Mouse (Mus musculus): Measurements from ENCODE around the gene Asf1a.
"Not testable (repeated sequence)": the region's sequence is repeated elsewhere in the genome, so short reads cannot be mapped to it uniquely, and the experiment has no call there.

Asf1a gene

DNA sequence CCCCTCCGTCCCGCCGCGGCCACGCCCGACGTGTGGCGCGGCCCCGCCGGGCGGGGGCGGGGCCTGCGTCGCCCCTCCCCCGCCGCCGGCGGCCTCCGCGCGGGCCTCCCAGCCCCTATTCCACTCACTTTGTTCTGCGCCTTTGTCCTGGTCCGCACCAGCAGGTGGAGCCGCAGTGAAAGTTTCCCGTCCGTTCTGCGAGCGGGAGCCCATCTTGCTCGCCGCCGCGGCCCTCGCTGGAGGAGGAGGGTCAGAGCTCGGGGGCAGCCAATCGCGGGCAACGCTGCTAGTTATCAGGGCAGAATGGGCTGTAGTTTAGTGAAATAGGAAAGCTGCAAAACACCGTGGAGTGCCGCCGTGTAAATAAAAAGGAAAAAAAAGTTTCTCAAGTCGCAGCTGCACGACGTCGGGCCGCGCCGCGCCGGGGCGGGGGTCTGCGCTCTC, at the start of gene Asf1a:
TSS of gene Asf1a (plus strand) at position 81 of the 444 bp plus-strand sequence.
- peak; percentile 91 for ATAC-seq (ENCODE audit: low TSS enrichment)

DNA sequence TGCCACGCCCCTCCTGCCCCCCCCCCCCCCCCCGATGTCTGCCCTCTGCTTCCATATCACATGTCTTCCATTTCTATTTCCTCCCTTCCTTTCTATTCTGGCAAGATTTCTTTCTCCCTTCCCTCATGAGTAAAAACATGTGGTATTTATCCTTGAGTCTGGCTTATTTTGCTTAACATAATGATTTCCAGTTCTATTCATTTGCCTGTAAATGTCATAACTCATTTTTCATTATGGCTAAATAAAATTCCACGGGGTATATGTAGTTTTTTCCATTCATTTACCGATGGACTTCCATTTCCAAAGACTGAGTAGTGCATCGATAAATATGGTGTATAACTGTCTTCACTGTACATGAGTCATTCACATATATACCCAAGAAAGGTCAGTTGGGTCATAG, 34.6 kb upstream of the Asf1a start:
- ATAC-seq (ENCODE audit: low TSS enrichment) = no peak

DNA sequence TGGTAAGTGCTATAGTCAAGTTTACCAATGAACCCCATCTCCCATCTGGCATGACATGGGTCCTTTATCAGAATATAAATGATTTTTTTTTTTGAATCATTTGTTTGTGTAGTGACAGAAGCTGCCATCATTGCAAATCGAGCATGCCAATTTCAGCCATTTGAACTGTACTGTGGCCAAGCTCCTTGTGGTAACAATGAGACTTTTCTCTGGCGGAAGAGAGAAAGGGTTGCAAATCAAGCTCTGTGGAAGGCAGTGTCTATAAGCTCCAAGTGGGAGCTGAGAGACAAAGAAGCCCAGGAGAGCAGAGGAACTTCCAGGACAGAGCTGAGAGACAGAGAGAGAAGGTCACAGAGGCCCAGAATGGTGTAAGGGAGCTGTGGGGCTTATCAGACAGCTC, 31.0 kb upstream of the Asf1a start:
- peak; percentile 69; the same call in 1 of the 2 replicates for ATAC-seq (ENCODE audit: low TSS enrichment)

DNA sequence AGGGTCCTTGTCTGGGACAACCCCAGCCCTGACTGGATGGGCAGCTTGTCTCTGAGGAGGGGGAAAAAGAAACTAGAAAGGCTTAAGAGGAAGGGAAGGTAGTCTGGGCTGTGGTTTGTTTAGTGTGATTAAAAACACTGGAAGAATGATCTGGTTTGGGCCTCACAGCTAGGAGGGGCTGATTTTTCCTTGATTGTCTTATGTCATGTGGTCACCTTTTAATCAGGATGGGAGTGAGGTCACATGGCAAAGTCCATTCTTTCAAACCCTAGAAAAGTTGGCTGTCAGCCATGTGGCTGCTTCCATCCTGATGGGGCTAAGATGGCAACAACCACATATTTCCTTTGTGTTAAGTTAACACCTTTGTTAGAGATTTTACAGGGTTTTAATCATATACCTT, 28.0 kb upstream of the Asf1a start:
- ATAC-seq (ENCODE audit: low TSS enrichment) = no peak

DNA sequence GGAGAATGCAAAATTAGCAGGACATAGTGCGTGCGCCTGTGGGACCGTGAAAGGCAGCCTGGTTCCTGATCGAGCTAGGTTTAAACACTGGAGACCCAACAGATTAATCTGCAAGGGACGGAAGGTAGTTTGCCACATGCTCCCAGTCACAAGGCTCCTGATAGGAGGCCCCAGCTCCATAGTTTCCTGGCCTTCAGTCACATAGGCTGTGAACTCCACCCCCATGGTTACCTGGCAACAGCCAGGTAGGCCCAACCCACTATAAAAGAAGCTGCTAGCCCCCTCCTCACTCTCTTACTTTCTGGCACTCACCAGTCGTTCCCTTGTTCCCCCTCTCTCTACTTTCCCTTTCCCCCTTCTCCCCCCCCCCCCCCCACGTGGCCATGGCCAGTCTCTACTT, 16.4 kb upstream of the Asf1a start:
- ATAC-seq (ENCODE audit: low TSS enrichment) = peak; percentile 21; the same call in 1 of the 2 replicates

DNA sequence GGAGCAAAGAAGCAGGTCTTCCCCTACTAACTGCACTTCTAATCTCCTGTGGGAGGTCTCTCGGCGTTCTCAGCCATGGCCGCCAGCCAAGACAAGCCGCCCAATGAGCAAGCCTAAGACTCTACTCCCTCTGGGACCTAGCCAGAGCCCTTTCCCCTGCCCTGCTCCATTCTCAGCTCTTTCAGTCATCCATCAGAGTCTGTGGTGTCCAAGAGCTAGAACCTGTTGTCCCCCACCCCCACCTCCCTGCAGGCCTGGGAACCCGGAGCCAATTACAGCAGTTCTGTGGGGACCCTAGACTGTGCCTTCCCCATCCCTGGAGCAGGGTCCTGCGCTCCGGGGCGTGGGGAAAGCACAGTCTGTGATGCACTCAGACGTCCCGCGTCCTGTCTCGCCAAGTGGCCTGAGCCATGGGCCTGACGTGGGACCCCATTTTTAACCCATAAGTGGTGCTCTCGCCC, 15.9 kb upstream of the Asf1a start:
- ATAC-seq (ENCODE audit: low TSS enrichment) = peak; percentile 81

DNA sequence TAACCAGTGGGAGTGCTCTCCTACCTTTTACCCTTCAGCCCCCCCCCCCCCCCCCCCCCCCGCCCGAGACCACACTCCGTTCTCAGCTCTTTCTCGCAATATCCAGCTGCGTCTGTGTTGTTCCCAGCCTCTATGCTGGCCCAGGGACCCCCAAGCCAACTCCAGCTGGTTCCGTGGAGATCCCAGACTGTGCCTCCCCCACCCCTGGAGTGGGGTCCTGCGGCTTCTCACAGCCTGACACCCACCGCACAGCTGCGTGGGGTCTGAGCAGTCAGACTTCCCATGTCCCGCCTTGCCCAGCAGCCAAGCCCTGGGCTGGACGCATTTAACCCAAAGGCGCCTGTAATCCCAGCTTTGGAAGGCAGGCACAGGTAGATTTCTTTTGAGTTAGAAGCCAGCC, 15.5 kb upstream of the Asf1a start:
- peak; percentile 22; the same call in 1 of the 2 replicates for ATAC-seq (ENCODE audit: low TSS enrichment)

DNA sequence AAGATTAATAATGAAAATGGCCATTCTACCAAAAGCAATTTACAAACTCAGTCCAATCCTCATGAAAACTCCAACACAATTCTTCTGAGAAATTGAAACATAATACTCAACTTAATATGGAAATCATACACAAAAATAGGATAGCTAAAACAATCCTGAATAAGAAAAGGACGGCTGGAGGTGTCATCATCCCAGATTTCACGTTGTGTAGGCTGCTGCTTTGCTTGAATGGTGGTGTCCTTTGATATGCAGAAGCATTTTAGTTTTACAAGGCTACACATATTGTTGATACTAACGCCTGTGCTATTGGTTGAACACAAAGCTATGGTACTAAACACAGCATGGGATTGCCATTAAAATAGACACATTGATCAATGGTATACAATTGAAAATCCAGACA, 10.8 kb upstream of the Asf1a start:
- ATAC-seq (ENCODE audit: low TSS enrichment) = peak; percentile 74

DNA sequence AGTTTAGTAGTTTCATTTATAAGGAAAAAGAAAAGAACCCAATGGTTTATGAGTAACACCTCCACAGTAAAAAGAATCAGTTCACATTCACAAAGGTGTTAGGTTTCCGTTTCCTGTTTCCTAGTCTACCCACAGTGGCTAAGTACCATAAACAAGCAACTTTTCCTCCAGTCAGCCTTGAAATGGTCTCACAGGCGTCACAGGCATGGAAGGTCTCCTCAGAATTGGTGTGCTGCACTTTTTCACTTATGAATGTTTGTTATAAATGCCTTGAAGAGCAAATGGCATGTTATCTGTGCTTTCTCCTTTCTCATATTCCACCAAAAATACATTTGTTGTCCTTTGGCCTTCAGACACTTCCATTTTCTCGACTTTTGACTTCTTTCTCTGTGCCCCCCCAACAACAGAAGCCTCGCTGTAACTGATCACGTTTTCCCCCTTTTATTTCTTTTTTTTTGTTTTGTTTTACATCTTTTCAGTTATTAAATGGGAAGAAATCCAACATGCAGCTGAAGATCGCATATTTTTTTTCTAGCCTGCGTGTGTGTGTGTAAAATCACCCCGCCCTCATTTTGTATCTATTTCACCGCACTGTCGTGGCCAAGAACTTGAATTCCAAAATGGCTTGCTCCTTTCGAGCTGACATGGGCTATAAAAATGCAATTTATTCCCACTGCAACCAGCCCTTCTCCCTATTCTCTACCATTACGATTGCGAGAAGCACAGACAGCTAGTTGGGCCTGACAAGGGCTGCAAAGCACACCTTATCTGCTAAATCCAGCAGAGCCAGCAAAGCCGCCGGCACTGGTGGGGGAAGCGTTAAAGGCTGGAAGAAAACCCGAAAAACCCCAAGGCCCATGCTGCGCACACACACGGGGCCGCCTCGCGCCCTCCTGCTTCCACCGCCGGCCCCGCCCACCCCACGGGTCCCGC, 547 bp upstream of the Asf1a start:
- peak; percentile 67 for ATAC-seq (ENCODE audit: low TSS enrichment)

DNA sequence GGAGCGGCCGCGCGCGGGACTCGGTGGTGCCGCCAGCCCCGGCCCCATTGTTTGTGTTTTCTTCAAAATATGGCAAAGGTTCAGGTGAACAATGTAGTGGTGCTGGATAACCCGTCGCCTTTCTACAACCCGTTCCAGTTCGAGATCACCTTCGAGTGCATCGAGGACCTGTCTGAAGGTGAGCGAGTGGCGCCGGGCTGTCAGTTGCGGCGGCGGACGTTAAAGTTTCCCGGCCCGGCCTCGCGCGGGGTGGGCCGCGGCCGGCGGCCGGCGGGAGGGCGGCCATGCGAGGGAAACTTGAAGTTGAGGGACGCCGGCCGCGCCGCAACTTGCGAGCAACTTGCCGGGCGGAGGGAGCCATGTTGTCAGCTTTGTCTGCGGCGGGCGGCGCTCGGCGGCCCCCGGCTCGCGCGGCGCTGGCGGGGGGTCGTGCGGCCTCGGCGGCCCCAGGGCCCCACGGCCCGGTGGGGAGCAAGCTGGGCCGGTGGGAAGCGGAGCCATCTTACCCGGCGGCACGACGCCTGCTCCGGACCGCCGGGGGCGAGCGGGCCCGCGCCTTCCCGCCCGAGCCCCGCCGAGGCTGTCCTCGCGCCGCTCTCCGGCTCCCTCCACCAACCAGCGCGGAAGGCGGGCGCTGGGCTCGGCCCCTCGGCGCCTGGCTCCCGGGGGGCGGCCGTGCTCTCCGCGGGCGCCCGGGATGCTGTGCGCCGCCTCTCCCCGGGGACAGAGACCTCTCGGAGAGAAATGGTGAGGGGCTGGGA, 744 bp downstream of the Asf1a start:
- peak; percentile 62 for ATAC-seq (ENCODE audit: low TSS enrichment)

DNA sequence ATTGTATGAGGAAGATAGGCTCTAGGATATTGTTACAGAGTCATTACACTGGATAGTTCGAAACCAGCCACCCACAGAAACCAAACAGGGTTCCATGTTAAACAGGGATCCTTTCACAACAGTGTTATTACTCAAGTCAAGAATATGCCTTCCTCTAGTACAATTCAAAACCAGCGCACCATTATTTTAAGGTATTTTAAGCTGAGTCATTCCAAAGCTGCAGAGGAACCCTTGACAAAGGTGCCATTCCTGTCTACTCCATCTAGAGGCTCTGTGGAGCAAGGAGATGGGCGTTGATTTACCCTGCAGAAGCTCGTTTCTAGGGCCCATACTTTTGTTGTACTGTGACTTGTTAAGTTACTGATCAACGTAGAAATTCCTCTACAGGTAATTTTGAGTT, 2.3 kb downstream of the Asf1a start:
- no peak for ATAC-seq (ENCODE audit: low TSS enrichment)

DNA sequence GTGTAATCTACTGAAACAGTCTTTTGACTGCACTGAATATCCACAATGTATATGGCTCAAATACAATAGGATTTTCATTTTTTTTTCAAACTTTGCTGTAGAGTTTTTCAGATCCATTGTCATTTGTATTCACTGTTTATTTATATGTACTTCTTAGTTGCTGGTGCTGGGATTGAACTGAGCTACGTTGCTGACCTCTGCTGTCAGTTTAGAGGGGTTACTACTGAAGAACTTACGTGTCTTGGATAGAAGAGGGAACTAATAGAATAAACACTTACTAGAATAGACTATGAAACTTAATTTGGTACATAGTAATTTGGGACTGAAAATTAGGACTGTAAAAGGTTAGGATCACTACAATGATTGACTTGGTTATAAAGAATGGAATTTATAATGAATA, 8.8 kb downstream of the Asf1a start:
- no peak for ATAC-seq (ENCODE audit: low TSS enrichment)

DNA sequence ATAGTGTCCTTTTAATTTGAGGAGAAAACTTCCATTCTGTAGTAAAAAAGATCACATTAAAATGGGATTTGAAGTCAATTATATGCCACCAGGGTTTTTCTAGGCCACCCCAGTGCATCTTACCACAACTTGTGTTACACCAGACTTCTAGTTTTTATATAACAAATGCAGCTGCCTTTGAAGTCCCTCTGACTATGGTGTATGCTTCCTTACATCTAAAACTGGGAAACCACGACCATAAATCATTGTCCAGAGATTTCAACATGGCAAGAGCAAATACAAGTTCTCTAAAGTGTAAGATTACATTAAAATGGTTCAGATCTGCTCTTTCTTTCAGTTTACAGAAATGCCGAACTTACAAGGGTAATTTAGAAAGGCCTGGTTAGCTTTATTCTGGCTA, 11.7 kb downstream of the Asf1a start:
- ATAC-seq (ENCODE audit: low TSS enrichment) = no peak

DNA sequence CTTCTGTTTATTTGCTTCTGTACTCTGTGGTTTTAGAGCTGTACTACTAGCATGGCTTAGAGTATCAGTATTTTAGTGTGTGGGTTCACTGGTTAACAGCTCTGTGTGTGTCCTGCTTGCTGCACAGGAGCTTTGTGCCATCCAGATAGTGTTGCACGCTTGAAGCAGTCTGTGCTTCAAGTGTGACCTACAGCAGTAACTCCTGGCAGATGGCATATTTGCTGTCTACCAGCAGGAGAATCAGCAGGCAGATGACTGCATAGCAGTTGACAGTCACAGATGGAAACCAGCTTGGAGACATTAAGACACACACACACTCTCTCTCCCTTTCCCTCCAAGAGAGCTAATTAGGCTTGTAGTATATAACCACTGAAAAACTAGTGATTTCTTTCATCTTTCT, 15.6 kb downstream of the Asf1a start:
- peak; percentile 86 for ATAC-seq (ENCODE audit: low TSS enrichment)

DNA sequence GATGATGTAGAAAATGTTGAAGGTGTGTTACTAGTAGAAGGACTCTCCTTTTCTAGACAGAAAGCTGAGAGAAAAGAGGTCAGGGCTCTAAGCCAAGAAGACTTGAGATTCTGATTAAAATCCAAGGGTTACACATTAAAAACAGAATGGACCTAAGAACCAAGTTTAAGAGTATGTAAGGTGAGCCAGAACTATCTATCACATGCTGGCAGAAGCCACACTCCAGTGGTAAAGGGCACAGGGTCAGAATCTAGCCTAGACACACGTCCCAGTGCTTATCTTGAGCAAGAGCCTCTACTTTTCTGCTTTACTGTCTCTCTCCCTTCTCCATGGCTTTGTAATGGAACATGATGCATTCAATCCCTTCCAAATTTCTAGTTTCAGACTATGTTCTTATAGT, 17.4 kb downstream of the Asf1a start:
- ATAC-seq (ENCODE audit: low TSS enrichment) = no peak

DNA sequence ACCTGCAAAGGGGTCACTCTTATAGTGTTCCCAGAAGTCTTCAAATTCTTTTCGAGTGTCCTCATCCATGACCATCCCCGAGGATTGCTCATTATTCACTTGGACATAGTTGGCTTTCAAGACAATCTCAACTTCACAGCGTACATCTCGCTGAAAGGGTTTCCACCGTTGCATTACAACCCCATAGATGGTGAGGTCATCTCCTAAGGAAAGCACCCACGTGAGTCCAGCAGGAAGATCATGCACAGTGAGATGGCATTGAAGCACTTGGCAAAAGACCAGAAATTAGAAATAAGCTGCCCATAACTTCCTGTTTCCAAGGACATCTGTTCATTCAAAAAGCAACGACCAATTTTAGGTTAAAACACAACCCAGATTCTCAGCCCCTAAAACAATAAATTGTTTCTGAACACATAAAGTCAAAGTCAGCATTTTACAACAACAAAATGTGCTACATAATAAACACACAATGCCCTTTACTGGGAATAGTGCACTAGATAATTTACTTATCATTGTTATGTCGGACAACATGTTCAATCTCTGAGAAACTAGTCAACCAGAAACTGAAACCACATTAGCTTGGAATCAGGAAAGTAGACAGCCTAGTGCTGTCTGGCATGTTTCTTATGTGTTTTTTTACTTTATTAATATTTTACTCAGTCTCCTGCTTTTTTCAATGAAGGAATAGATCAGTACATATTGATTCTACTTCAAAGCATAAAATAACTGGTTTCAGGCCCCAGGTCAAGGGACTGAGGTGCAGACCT, 19.5 kb downstream of the Asf1a start:
- ATAC-seq (ENCODE audit: low TSS enrichment) = no peak

DNA sequence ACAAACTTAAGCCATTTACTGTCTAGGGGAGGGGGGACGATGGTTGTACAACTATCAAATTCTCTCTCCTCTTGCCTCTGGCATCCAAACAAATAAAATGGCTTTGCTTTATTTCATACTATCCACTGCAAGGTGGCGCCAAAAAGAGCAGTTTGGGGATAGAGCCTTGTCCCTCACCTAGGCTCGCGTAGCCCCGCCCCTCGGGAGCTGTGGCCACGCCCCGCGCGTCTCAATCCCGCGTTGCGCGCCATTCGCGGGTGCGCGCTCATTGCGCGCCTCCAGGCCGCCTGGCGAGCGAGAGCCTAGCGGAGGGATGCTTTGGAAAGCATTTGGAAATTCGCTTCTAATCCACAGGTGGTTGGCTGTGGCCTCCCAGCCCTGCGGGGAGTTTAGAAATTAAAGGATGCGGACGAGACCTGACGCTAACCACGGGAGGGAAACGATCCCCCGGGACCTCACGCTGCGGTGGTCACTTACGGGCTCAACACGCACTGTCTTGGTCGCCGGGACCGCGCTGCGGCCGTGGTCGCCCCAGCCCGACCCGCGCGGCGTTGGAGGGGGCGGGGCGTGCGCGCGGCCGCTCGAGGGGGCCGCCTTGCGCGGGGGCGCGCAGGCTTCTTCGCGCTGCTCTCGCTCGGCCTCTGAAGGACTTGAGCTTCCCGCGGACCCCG, 32.8 kb downstream of the Asf1a start:
- peak; percentile 82 for ATAC-seq (ENCODE audit: low TSS enrichment)

DNA sequence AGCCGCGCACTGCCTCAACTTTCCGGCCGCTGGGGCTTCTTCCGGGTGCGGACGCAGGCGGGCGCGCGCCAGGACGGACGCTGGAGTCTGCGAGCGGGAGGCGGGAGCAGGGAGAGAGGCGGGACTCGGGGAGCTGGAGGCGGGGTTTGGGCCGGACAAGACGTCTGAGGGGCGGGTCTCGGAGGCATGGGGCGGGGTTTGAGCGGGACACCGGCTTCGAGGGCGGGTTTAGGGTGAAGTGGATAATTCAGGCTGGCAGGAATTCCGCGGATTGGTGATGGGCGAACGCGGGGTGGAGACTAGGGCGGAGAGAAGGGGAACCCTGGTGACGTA, 33.3 kb downstream of the Asf1a start:
- peak; percentile 96 for ATAC-seq (ENCODE audit: low TSS enrichment)

DNA sequence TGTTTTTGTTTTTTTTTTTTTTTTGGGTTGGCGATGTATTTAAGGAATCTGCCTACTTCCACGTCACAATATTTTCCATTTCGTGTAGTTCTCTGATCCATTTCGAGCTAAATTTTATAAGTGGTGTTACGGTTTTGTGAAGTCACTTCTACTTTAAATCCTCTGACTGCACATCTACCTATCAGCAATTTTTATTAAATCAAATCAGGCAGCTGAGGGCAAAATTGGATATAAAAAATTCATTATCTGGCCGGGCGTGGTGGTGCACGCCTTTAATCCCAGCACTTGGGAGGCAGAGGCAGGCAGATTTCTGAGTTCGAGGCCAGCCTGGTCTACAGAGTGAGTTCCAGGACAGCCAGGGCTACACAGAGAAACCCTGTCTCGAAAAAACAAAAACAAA, 33.8 kb downstream of the Asf1a start, which contains the start of gene Mcm9:
TSS of gene Mcm9 (minus strand) at position 101 of the 400 bp plus-strand sequence.
- not testable (repeated sequence) for ATAC-seq (ENCODE audit: low TSS enrichment)

DNA sequence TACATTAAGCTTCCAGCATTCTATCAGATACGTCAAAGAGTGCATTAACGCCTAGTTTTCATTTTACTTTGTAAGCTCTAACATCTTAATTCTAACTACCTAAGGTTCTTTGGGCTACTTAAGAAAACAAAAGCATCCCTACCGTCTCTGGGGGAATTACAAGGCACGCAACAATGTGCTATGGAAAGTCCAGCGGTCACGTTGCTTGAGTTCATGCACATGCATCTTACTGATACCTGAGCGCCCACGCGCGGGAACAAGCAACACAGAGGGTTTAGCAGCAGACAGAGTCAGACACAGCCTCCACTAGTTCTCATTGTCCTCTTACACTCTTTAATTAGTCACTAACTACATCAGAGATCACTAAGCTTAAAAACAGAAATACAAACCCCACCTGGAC, 37.6 kb downstream of the Asf1a start:
- no peak for ATAC-seq (ENCODE audit: low TSS enrichment)

DNA sequence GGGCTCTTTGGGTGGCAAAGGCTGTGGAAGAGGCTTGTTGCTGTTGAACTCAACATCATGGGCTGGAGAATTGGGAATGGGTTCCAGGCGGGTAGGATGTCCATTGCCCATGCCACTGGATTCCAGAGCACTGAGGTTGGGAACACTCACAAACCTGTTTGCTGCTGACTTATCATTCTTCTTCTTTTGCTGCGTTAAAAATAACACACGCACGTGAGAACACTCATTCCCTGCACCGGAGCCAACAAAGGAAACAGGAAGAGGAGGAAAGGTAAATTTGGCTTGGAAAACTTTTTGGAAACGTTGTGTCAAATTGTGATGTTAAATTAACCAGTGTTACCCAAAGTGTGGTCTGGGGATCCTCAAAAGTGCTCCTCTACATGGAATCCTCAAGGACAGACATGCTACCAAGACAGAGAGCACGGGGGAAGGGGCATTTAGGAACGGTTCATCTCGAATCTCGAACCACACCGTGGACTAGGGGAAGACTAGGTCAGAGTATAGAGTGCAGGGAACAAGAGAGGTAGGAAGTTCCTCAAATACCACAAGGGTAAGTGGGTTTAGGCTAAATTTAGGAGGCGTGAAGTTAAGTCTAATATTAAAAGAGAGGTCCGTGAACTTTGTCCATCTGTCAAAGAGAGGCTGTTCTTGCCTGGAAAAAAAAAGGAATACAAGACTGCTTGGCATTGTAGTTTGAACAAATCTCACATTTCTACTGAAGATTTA, 38.9 kb downstream of the Asf1a start:
- no peak for ATAC-seq (ENCODE audit: low TSS enrichment)
